Mouse (Mus musculus) midbrain, embryonic 13.5 days (tissue): Measurements from ENCODE around the gene Cyb5rl. TPM values are rescaled to one million over a fixed set of nuclear protein-coding genes. Genes with fewer than 3 reads are reported as not detected.

Experiments
- ATAC-seq: fragments of 200-750 bp; cut with Nextera tagmentation; 2 replicates; pipeline ENCODE4 v1.8.0; 2017; ENCODE audit warnings: mild to moderate bottlenecking, moderate TSS enrichment, moderate library complexity
- H3K27ac ChIP-seq: fragments of 300-500 bp; sonication (generic); 2 replicates; pipeline ENCODE4 v1.5.1; 2015; ENCODE audit warnings: inconsistent platforms, mild to moderate bottlenecking, moderate library complexity
- H3K27me3 ChIP-seq: fragments of 300-500 bp; sonication (generic); 2 replicates; pipeline ENCODE4 v1.6.1; 2015; ENCODE audit warnings: mild to moderate bottlenecking, inconsistent platforms
- H3K36me3 ChIP-seq: fragments of 300-500 bp; sonication (generic); 2 replicates; pipeline ENCODE4 v1.6.1; 2015; ENCODE audit warnings: mild to moderate bottlenecking, inconsistent platforms
- H3K4me1 ChIP-seq: fragments of 300-500 bp; sonication (generic); replicated peaks from 2 replicates; pipeline ENCODE4 v1.6.1; 2015; ENCODE audit warnings: inconsistent platforms
- H3K4me2 ChIP-seq: fragments of 300-500 bp; sonication (generic); replicated peaks from 2 replicates; pipeline ENCODE4 v1.6.1; 2015; ENCODE audit warnings: moderate library complexity, mild to moderate bottlenecking, inconsistent platforms
- H3K4me3 ChIP-seq: fragments of 300-500 bp; sonication (generic); replicated peaks from 2 replicates; pipeline ENCODE4 v1.5.1; 2015; ENCODE audit warnings: mild to moderate bottlenecking, inconsistent platforms
- H3K9ac ChIP-seq: fragments of 300-500 bp; sonication (generic); replicated peaks from 2 replicates; pipeline ENCODE4 v1.6.1; 2015; ENCODE audit warnings: mild to moderate bottlenecking, inconsistent platforms
- H3K9me3 ChIP-seq: fragments of 300-500 bp; sonication (generic); 2 replicates; pipeline ENCODE4 v1.6.1; 2016; ENCODE audit warnings: mild to moderate bottlenecking, inconsistent platforms
- WGBS: fragments of 180-500 bp; shearing (Covaris S2); methylation state at CpG from one replicate; pipeline ENCODE4 v1.1.7; 2015; 5-methylcytosine and 5-hydroxymethylcytosine counted together
- polyA plus RNA-seq: library from polyadenylated mRNA; unstranded; fragments of >200 nt; fragmentation: Nextera tagmentation; extraction: Ambion mirVana; gene quantifications from 2 replicates; pipeline ENCODE4 v1.2.1, GENCODE M21; 2015

The Cyb5rl gene
- polyA plus RNA-seq, 1 experiment from 2014 or later: 3.5 TPM

GRCm38 (mm10) chr4:107120676-107121075 is 53.9 kb downstream of the Cyb5rl start:
- Histone ChIP-seq H3K9me3 (no peaks in the 10 kb centered on the region), H3K4me1 (peaks cover 21% of the 10 kb centered on the region), H3K4me3 (no peak overlapping the region), H3K36me3 (no peaks in the 10 kb centered on the region), H3K4me2 (no peak overlapping the region), H3K27ac (peak overlapping the region; percentile 51), H3K27me3 (no peaks in the 10 kb centered on the region), H3K9ac (no peak overlapping the region)
- WGBS: 95% methylated on average over 6 of the region's 6 CpGs
- ATAC-seq: 0 out of 2 replicates have a peak, but pooled peaks have one; percentile 24

- Histone ChIP-seq H3K4me3 (no peak overlapping the region), H3K4me2 (no peak overlapping the region), H3K9me3 (no peaks in the 10 kb centered on the region), H3K4me1 (peaks cover 26% of the 10 kb centered on the region), H3K27me3 (no peaks in the 10 kb centered on the region), H3K27ac (peak overlapping the region; percentile 51), H3K9ac (no peak overlapping the region), H3K36me3 (no peaks in the 10 kb centered on the region)
- 41% methylated on average over 12 of the region's 12 CpGs for WGBS
- peak; percentile 82 for ATAC-seq
These were observed 54.6 kb downstream of the Cyb5rl start for GRCm38 (mm10) chr4:107121165-107121943.

GRCm38 (mm10) chr4:107124376-107124775 is 57.6 kb downstream of the Cyb5rl start:
- Histone ChIP-seq H3K4me1 (peaks cover 56% of the 10 kb centered on the region), H3K4me2 (no peak overlapping the region), H3K4me3 (no peak overlapping the region), H3K9me3 (no peaks in the 10 kb centered on the region), H3K27me3 (no peaks in the 10 kb centered on the region), H3K9ac (no peak overlapping the region; the same call in 1 of the 2 replicates), H3K36me3 (no peaks in the 10 kb centered on the region), H3K27ac (no peak overlapping the region)
- WGBS: 76% methylated on average over 7 of the region's 7 CpGs
- ATAC-seq: no peak

GRCm38 (mm10) chr4:107125101-107125500 is 58.3 kb downstream of the Cyb5rl start:
- Histone ChIP-seq H3K27me3 (no peaks in the 10 kb centered on the region), H3K27ac (no peak overlapping the region), H3K4me3 (no peak overlapping the region), H3K4me2 (no peak overlapping the region), H3K9me3 (no peaks in the 10 kb centered on the region), H3K4me1 (peaks cover 63% of the 10 kb centered on the region), H3K9ac (no peak overlapping the region), H3K36me3 (no peaks in the 10 kb centered on the region)
- 52% methylated on average over 5 of the region's 5 CpGs for WGBS
- no peak for ATAC-seq

- H3K4me1 ChIP-seq: peaks cover 64% of the 10 kb centered on the region
- H3K27ac ChIP-seq: peak overlapping the region; percentile 64
- 23% methylated on average over 10 of the region's 10 CpGs for WGBS
- no peak overlapping the region; the same call in 1 of the 2 replicates for H3K9ac ChIP-seq
- no peak overlapping the region for H3K4me3 ChIP-seq
- no peaks in the 10 kb centered on the region for H3K9me3 ChIP-seq
- no peak for ATAC-seq
- H3K4me2 ChIP-seq: no peak overlapping the region
- H3K36me3 ChIP-seq: no peaks in the 10 kb centered on the region
- H3K27me3 ChIP-seq: no peaks in the 10 kb centered on the region
These were observed 59.6 kb downstream of the Cyb5rl start for GRCm38 (mm10) chr4:107126389-107126788.

- H3K4me2 ChIP-seq: no peak overlapping the region
- H3K4me3 ChIP-seq: no peak overlapping the region
- ATAC-seq: peak; percentile 31; the same call in 1 of the 2 replicates
- no peaks in the 10 kb centered on the region for H3K27me3 ChIP-seq
- H3K27ac ChIP-seq: peak overlapping the region; percentile 80
- 35% methylated on average over 13 of the region's 13 CpGs for WGBS
- no peaks in the 10 kb centered on the region for H3K36me3 ChIP-seq
- H3K4me1 ChIP-seq: peaks cover 61% of the 10 kb centered on the region
- H3K9ac ChIP-seq: no peak overlapping the region
- no peaks in the 10 kb centered on the region for H3K9me3 ChIP-seq
These were observed 60.2 kb downstream of the Cyb5rl start for GRCm38 (mm10) chr4:107126891-107127524.

GRCm38 (mm10) chr4:107127901-107128669 is 61.3 kb downstream of the Cyb5rl start:
- no peak overlapping the region for H3K4me2 ChIP-seq
- 9% methylated on average over 13 of the region's 13 CpGs for WGBS
- 0 out of 2 replicates have a peak overlapping the region, but pooled peaks have one; percentile 23 for H3K9ac ChIP-seq
- H3K36me3 ChIP-seq: no peaks in the 10 kb centered on the region
- no peaks in the 10 kb centered on the region for H3K27me3 ChIP-seq
- peaks cover 61% of the 10 kb centered on the region for H3K4me1 ChIP-seq
- no peaks in the 10 kb centered on the region for H3K9me3 ChIP-seq
- H3K4me3 ChIP-seq: no peak overlapping the region
- peak overlapping the region; percentile 80 for H3K27ac ChIP-seq
- ATAC-seq: peak; percentile 87

GRCm38 (mm10) chr4:107129373-107129772 is 62.6 kb downstream of the Cyb5rl start:
- Histone ChIP-seq H3K27ac (peak overlapping the region; percentile 80; the same call in 1 of the 2 replicates), H3K9ac (no peak overlapping the region), H3K9me3 (no peaks in the 10 kb centered on the region), H3K4me2 (no peak overlapping the region), H3K27me3 (no peaks in the 10 kb centered on the region), H3K36me3 (no peaks in the 10 kb centered on the region), H3K4me3 (no peak overlapping the region), H3K4me1 (peaks cover 60% of the 10 kb centered on the region)
- 73% methylated on average over 8 of the region's 8 CpGs for WGBS
- no peak for ATAC-seq

GRCm38 (mm10) chr4:107130534-107130933 is 63.7 kb downstream of the Cyb5rl start:
- no peaks in the 10 kb centered on the region for H3K36me3 ChIP-seq
- H3K9me3 ChIP-seq: no peaks in the 10 kb centered on the region
- no peak overlapping the region for H3K4me2 ChIP-seq
- WGBS: 19% methylated on average over 9 of the region's 9 CpGs
- H3K4me3 ChIP-seq: no peak overlapping the region
- H3K27ac ChIP-seq: no peak overlapping the region
- ATAC-seq: no peak
- H3K27me3 ChIP-seq: no peaks in the 10 kb centered on the region
- no peak overlapping the region for H3K9ac ChIP-seq
- H3K4me1 ChIP-seq: peaks cover 56% of the 10 kb centered on the region

- no peak for ATAC-seq
- no peak overlapping the region for H3K27ac ChIP-seq
- H3K9me3 ChIP-seq: no peaks in the 10 kb centered on the region
- whole genome bisulfite sequencing: 94% methylated on average over 3 of the region's 3 CpGs
- no peaks in the 10 kb centered on the region for H3K36me3 ChIP-seq
- no peak overlapping the region for H3K9ac ChIP-seq
- H3K27me3 ChIP-seq: no peaks in the 10 kb centered on the region
- H3K4me1 ChIP-seq: peaks cover 56% of the 10 kb centered on the region
- no peak overlapping the region for H3K4me2 ChIP-seq
- no peak overlapping the region for H3K4me3 ChIP-seq
These were observed 68.1 kb downstream of the Cyb5rl start for GRCm38 (mm10) chr4:107134891-107135290.

GRCm38 (mm10) chr4:107135663-107136062 is 68.9 kb downstream of the Cyb5rl start:
- 87% methylated on average over 5 of the region's 5 CpGs for WGBS

GRCm38 (mm10) chr4:107136531-107136930 is 69.7 kb downstream of the Cyb5rl start:
- no peak overlapping the region for H3K4me2 ChIP-seq
- no peaks in the 10 kb centered on the region for H3K27me3 ChIP-seq
- H3K4me3 ChIP-seq: no peak overlapping the region
- H3K9ac ChIP-seq: no peak overlapping the region
- no peak for ATAC-seq
- WGBS: 43% methylated on average over 3 of the region's 3 CpGs
- H3K9me3 ChIP-seq: no peaks in the 10 kb centered on the region
- no peak overlapping the region for H3K27ac ChIP-seq
- peaks cover 55% of the 10 kb centered on the region for H3K4me1 ChIP-seq
- H3K36me3 ChIP-seq: no peaks in the 10 kb centered on the region

More at GRCm38 (mm10) chr4:107135663-107136062, 68.9 kb downstream of the Cyb5rl start:
- Histone ChIP-seq H3K27ac (no peak overlapping the region), H3K27me3 (no peaks in the 10 kb centered on the region), H3K4me2 (no peak overlapping the region), H3K9ac (no peak overlapping the region), H3K4me3 (no peak overlapping the region), H3K36me3 (no peaks in the 10 kb centered on the region), H3K9me3 (no peaks in the 10 kb centered on the region), H3K4me1 (peaks cover 56% of the 10 kb centered on the region)
- no peak for ATAC-seq
